Mouse (Mus musculus): ENCODE results near the gene Dnajc3. TPM values are rescaled to one million over a fixed set of nuclear protein-coding genes. Genes with fewer than 3 reads are reported as not detected.

Gene Dnajc3
- polyA plus RNA-seq, 1 experiment from 2014 or later = 32.8 TPM

DNA sequence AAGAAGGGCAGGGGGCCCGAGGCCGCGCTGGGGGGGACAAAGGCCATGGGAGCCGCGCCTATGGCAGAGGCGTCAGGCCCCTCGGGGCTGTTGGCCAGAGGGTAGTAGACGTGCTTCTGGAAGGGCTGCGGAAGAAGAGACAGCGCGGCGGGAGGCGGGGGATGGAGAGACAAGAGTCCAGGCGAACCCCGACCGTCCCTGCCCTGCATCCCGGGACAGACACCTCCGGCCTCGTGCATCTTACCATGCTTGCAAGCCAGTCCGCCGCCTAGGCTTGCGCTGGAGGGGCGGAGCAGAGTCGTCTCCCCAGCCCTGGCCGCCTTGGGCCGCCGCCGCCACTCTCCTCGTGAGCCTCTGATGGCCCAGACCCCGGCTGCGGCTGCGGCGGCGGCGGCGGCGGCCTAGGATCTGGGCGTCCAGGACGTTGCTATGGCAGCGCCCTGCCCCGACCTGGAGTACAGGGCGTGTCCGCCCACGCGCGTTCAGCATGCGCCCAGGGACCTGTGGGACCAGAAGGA, 15.1 kb upstream of the Dnajc3 start:
- peak; percentile 55; the same call in 1 of the 2 replicates for ATAC-seq (replicated peaks; ENCODE audit: insufficient number of reproducible peaks, low FRiP score, low TSS enrichment)
- H3K27ac ChIP-seq (ENCODE audit: low read depth, low read length) = no peak overlapping the region
- no peaks in the 10 kb centered on the region for H3K9me3 ChIP-seq (replicated peaks; ENCODE audit: control insufficient read depth, low read length)
- no peaks in the 10 kb centered on the region; the same call in 1 of the 2 replicates for H3K36me3 ChIP-seq (ENCODE audit: control insufficient read depth, insufficient read depth, low read length)
- peak overlapping the region; percentile 48 for H3K4me3 ChIP-seq (ENCODE audit: low read depth, low read length)
- H3K27me3 ChIP-seq (ENCODE audit: control insufficient read depth, insufficient read depth, low read length) = peaks cover 15% of the 10 kb centered on the region
- 2% methylated on average over 42 of the region's 47 CpGs for WGBS (ENCODE audit: insufficient replicate concordance)
- peak overlapping the region; percentile 92 for H3K4me2 ChIP-seq
- peaks cover 12% of the 10 kb centered on the region for H3K4me1 ChIP-seq (ENCODE audit: control insufficient read depth, insufficient read depth, low read length)
- H3K9ac ChIP-seq (ENCODE audit: low read depth, low read length) = peak overlapping the region; percentile 58; the same call in 1 of the 2 replicates

DNA sequence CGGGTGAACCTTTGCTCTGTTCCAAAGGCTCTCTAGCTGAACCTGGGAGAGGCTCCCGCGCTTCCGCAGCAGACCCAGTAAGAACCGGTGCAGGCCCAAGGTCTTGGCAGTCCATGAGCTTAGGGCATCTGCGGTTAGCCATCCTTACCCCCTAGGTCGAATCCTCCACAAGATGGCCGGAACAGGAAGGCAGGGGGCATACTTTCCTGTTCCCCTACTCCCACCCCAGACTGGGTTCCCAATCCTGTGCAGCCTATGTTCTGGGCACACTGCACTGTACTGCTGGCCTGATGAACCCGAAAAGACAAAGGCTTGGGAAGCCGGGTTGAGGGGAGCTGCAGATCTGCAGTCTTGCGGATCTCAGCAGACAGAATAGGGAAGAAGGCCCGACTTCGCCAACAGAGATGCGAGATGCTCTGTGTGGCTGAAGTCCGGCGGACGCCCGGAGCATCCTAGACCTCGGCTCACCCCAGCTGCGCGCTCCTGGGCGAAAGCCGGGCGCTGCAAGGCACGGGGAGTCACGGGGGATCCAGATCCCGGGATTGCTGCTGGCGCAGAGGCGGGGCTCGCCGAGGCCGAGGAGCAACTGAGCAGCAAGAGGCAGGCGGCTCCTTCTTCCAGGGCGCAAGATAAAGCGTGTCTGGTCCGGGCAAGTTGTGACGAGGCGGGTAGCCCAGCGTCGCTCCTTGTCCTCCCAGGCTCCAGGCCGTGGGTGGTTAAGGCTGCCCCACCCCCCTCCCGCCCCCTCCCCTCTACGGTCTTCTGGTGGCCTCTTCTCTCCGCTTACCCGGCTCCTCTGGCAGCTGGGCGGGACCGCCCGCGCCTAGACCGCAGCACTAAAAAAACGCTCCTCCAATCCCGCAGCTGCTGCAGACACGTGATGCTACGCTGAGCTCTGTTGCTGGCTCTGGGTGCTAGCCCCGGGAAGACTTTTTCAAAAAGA, 12.8 kb upstream of the Dnajc3 start, which contains the start of gene Dzip1:
Dzip1 (minus strand) TSS at position 788 of the 943 bp plus-strand sequence.
- WGBS (ENCODE audit: insufficient replicate concordance) = under 1% methylated on average over 54 of the region's 55 CpGs
- peak within 1 kb of the TSS; percentile 48 for H3K4me3 ChIP-seq (ENCODE audit: low read depth, low read length)
- H3K4me1 ChIP-seq (ENCODE audit: control insufficient read depth, insufficient read depth, low read length) = peaks cover 12% of the 10 kb centered on the region
- peak within 1 kb of the TSS; percentile 65 for H3K4me2 ChIP-seq
- no peaks in the 10 kb centered on the region for H3K9me3 ChIP-seq (replicated peaks; ENCODE audit: control insufficient read depth, low read length)
- peak within 1 kb of the TSS; percentile 68 for H3K9ac ChIP-seq (ENCODE audit: low read depth, low read length)
- ATAC-seq (replicated peaks; ENCODE audit: insufficient number of reproducible peaks, low FRiP score, low TSS enrichment) = peak; percentile 81
- H3K27me3 ChIP-seq (ENCODE audit: control insufficient read depth, insufficient read depth, low read length) = peaks cover 15% of the 10 kb centered on the region
- H3K36me3 ChIP-seq (ENCODE audit: control insufficient read depth, insufficient read depth, low read length) = no peaks in the 10 kb centered on the region; the same call in 1 of the 2 replicates
- peak within 1 kb of the TSS; percentile 58 for H3K27ac ChIP-seq (ENCODE audit: low read depth, low read length)

DNA sequence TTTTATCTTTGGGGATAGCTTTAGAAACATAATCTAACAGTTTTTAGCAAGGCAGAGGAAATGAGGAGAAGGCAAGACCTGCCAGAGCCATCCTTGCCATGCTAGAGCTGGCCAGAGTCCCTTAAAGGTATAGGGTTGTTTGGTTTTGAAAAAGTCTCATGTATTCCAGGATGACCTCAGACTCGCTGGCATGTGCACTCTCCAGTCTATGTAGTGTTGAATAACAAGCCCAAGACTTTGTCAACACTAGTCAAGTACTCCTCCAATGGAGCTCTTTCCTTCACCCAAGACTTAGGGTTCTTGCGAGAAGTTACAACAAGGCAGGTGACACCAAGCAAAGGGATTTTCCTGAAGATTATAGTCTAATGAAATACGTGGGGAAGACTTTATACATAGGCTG, 9.2 kb upstream of the Dnajc3 start:
- H3K4me1 ChIP-seq (ENCODE audit: control insufficient read depth, insufficient read depth, low read length) = no peaks in the 10 kb centered on the region
- ATAC-seq (replicated peaks; ENCODE audit: insufficient number of reproducible peaks, low FRiP score, low TSS enrichment) = no peak
- WGBS (ENCODE audit: insufficient replicate concordance) = 74% methylated on average over 3 of the region's 3 CpGs
- no peaks in the 10 kb centered on the region for H3K9me3 ChIP-seq (replicated peaks; ENCODE audit: control insufficient read depth, low read length)
- no peak overlapping the region for H3K4me3 ChIP-seq (ENCODE audit: low read depth, low read length)
- no peak overlapping the region for H3K9ac ChIP-seq (ENCODE audit: low read depth, low read length)
- H3K36me3 ChIP-seq (ENCODE audit: control insufficient read depth, insufficient read depth, low read length) = no peaks in the 10 kb centered on the region
- no peak overlapping the region for H3K4me2 ChIP-seq
- H3K27me3 ChIP-seq (ENCODE audit: control insufficient read depth, insufficient read depth, low read length) = no peaks in the 10 kb centered on the region
- no peak overlapping the region for H3K27ac ChIP-seq (ENCODE audit: low read depth, low read length)

DNA sequence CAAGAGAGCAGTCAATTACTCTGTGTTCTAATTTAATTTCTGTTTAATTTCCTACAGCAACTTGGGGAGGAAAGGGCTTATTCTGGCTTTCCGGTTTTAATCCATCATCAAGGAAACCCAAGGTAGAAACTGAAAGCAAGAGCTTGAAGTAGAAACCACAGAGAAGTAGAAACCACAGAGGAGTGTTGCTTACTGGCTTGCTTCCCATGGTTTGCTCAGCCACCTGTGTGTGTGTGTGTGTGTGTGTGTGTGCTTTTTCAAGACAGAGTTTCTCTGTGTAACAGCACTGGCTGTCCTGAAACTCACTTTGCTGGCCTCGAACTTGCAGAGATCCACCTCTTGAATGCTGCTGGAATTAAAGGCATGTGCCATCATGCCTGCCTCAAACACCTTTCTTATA, 8.0 kb upstream of the Dnajc3 start:
- H3K9me3 ChIP-seq (replicated peaks; ENCODE audit: control insufficient read depth, low read length) = no peaks in the 10 kb centered on the region
- no peak for ATAC-seq (replicated peaks; ENCODE audit: insufficient number of reproducible peaks, low FRiP score, low TSS enrichment)
- H3K4me1 ChIP-seq (ENCODE audit: control insufficient read depth, insufficient read depth, low read length) = no peaks in the 10 kb centered on the region
- H3K27me3 ChIP-seq (ENCODE audit: control insufficient read depth, insufficient read depth, low read length) = no peaks in the 10 kb centered on the region
- no peak overlapping the region for H3K9ac ChIP-seq (ENCODE audit: low read depth, low read length)
- H3K4me3 ChIP-seq (ENCODE audit: low read depth, low read length) = no peak overlapping the region
- no peak overlapping the region for H3K27ac ChIP-seq (ENCODE audit: low read depth, low read length)
- H3K36me3 ChIP-seq (ENCODE audit: control insufficient read depth, insufficient read depth, low read length) = no peaks in the 10 kb centered on the region
- WGBS (ENCODE audit: insufficient replicate concordance) = 71% methylated on average over 2 of the region's 2 CpGs
- H3K4me2 ChIP-seq = no peak overlapping the region

DNA sequence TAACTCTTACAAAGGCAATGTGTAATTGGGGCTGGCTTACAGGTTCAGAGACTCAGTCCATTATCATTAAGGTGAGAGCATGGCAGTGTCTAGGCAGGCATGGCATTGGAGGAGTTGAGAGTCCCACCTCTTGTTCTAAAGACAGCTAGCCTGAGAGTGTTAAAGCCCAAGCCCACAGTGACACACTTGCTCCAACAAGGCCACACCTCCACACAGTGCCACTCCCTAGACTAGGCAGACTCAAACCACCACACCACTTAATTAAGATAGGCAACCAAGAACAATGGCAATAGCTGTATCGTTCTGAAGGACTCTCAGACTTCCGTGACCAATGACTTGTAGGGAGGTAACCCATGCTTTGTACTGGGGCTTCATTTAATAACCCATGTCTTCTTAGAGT, 7.0 kb upstream of the Dnajc3 start:
- WGBS (ENCODE audit: insufficient replicate concordance) = 56% methylated on average over 2 of the region's 2 CpGs
- H3K4me3 ChIP-seq (ENCODE audit: low read depth, low read length) = no peak overlapping the region
- ATAC-seq (replicated peaks; ENCODE audit: insufficient number of reproducible peaks, low FRiP score, low TSS enrichment) = no peak
- H3K27me3 ChIP-seq (ENCODE audit: control insufficient read depth, insufficient read depth, low read length) = no peaks in the 10 kb centered on the region
- H3K9me3 ChIP-seq (replicated peaks; ENCODE audit: control insufficient read depth, low read length) = no peaks in the 10 kb centered on the region
- no peaks in the 10 kb centered on the region for H3K36me3 ChIP-seq (ENCODE audit: control insufficient read depth, insufficient read depth, low read length)
- H3K9ac ChIP-seq (ENCODE audit: low read depth, low read length) = no peak overlapping the region
- H3K27ac ChIP-seq (ENCODE audit: low read depth, low read length) = no peak overlapping the region
- H3K4me1 ChIP-seq (ENCODE audit: control insufficient read depth, insufficient read depth, low read length) = no peaks in the 10 kb centered on the region
- H3K4me2 ChIP-seq = no peak overlapping the region

DNA sequence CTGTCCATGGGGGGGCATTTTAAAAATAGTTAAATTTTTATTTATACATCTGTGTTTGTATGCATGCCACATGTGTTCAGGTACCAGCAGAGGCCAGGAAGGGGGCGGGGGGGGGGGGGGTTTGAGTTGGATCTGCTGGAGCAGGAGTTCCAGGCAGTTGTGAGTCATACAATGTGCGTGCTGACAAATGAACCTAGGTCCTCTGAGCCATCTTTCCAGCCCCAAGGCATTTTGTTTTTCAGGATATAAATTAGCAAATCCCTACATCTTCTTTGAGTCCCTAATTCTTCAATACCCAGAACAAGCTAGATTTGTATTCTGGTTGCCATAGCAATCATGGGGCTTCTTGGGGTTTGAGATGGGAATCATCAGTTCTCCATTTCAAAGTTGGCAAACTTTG, 6.6 kb upstream of the Dnajc3 start:
- no peaks in the 10 kb centered on the region for H3K36me3 ChIP-seq (ENCODE audit: control insufficient read depth, insufficient read depth, low read length)
- no peaks in the 10 kb centered on the region for H3K27me3 ChIP-seq (ENCODE audit: control insufficient read depth, insufficient read depth, low read length)
- ATAC-seq (replicated peaks; ENCODE audit: insufficient number of reproducible peaks, low FRiP score, low TSS enrichment) = no peak
- H3K9ac ChIP-seq (ENCODE audit: low read depth, low read length) = no peak overlapping the region
- H3K4me3 ChIP-seq (ENCODE audit: low read depth, low read length) = no peak overlapping the region
- H3K4me2 ChIP-seq = no peak overlapping the region
- no peak overlapping the region for H3K27ac ChIP-seq (ENCODE audit: low read depth, low read length)
- 73% methylated on average over 1 of the region's 2 CpGs for WGBS (ENCODE audit: insufficient replicate concordance)
- H3K9me3 ChIP-seq (replicated peaks; ENCODE audit: control insufficient read depth, low read length) = no peaks in the 10 kb centered on the region
- H3K4me1 ChIP-seq (ENCODE audit: control insufficient read depth, insufficient read depth, low read length) = no peaks in the 10 kb centered on the region

DNA sequence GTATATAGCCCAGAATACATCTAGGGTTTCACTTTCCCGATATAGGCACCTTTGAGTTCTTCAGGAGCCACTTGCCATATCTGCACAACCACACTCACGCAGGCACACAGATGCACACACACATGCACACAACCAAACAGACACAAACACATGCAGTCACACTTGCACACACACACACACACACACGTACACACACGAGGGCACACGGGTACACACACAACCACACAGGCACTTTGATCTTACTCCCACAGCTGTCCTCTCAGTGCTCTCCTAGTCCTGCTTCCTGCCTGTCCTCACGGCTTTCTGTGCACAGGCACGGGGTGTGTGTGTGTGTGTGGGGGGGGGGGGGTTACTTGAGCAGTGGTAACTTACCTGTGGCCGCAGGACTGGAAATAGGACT, 4.8 kb upstream of the Dnajc3 start:
- WGBS (ENCODE audit: insufficient replicate concordance) = 65% methylated on average over 8 of the region's 8 CpGs

DNA sequence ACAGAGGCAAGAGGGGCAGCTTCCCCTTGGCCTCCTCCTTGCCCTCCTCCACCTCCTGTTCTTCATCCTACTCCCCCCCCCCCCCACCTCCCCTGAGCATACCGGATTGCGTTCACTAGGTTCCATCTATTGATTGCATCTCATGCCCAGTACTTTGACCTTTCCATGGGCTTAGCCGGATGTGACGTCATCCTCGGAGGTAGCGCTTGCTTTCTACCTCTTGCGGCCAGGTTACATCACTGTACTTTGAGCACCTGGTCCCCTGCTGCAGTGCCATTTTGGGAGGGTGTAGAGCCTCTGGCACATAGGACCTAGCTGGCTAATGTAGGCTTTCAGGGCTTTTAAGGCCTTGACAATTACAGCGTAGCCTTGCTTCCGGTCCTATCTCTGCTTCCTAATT, 3.1 kb upstream of the Dnajc3 start:
- no peak overlapping the region for H3K27ac ChIP-seq (ENCODE audit: low read depth, low read length)
- no peaks in the 10 kb centered on the region for H3K9me3 ChIP-seq (replicated peaks; ENCODE audit: control insufficient read depth, low read length)
- no peak for ATAC-seq (replicated peaks; ENCODE audit: insufficient number of reproducible peaks, low FRiP score, low TSS enrichment)
- no peak overlapping the region for H3K4me2 ChIP-seq
- H3K27me3 ChIP-seq (ENCODE audit: control insufficient read depth, insufficient read depth, low read length) = no peaks in the 10 kb centered on the region
- peaks cover 15% of the 10 kb centered on the region for H3K4me1 ChIP-seq (ENCODE audit: control insufficient read depth, insufficient read depth, low read length)
- no peaks in the 10 kb centered on the region for H3K36me3 ChIP-seq (ENCODE audit: control insufficient read depth, insufficient read depth, low read length)
- 82% methylated on average over 9 of the region's 9 CpGs for WGBS (ENCODE audit: insufficient replicate concordance)
- H3K4me3 ChIP-seq (ENCODE audit: low read depth, low read length) = no peak overlapping the region
- no peak overlapping the region for H3K9ac ChIP-seq (ENCODE audit: low read depth, low read length)

More for the DNA sequence above, 4.8 kb upstream of the Dnajc3 start:
- H3K4me3 ChIP-seq (ENCODE audit: low read depth, low read length) = no peak overlapping the region
- H3K9ac ChIP-seq (ENCODE audit: low read depth, low read length) = no peak overlapping the region
- no peaks in the 10 kb centered on the region for H3K9me3 ChIP-seq (replicated peaks; ENCODE audit: control insufficient read depth, low read length)
- H3K4me1 ChIP-seq (ENCODE audit: control insufficient read depth, insufficient read depth, low read length) = peaks cover 5% of the 10 kb centered on the region; the same call in 1 of the 2 replicates
- no peak overlapping the region for H3K4me2 ChIP-seq
- H3K36me3 ChIP-seq (ENCODE audit: control insufficient read depth, insufficient read depth, low read length) = no peaks in the 10 kb centered on the region
- H3K27ac ChIP-seq (ENCODE audit: low read depth, low read length) = no peak overlapping the region
- no peaks in the 10 kb centered on the region for H3K27me3 ChIP-seq (ENCODE audit: control insufficient read depth, insufficient read depth, low read length)
- ATAC-seq (replicated peaks; ENCODE audit: insufficient number of reproducible peaks, low FRiP score, low TSS enrichment) = no peak
